Mouse (Mus musculus) forebrain, embryonic 16.5 days (tissue): Measurements from ENCODE around the gene Tsga10. TPM values are rescaled to one million over a fixed set of nuclear protein-coding genes. Genes with fewer than 3 reads are reported as not detected.

Source experiments
- polyA plus RNA-seq: library from polyadenylated mRNA; unstranded; fragments of >200 nt; fragmentation: Nextera tagmentation; extraction: Ambion mirVana; gene quantifications from 2 replicates; pipeline ENCODE4 v1.2.1, GENCODE M21; 2015

The Tsga10 gene
- polyA plus RNA-seq, 1 experiment from 2014 or later, result 24.9 TPM

Other genes starting within 250 kb of the Tsga10 start
- 2.6 and 3.5 TPM in 2 replicates for gene 2010300C02Rik, start 146.3 kb downstream of the Tsga10 start, polyA plus RNA-seq
- gene Lipt1, start 5.3 kb upstream of the Tsga10 start, polyA plus RNA-seq, result 9.2 and 9.5 TPM in 2 replicates
- 18.5 and 19.0 TPM in 2 replicates for gene Mitd1, start 24.0 kb upstream of the Tsga10 start, polyA plus RNA-seq
- 251 and 262 TPM in 2 replicates for gene Mrpl30, start 24.0 kb upstream of the Tsga10 start, polyA plus RNA-seq
- not detected in 2 replicates for gene Lyg2, start 50.1 kb upstream of the Tsga10 start, polyA plus RNA-seq
- gene Lyg1, start 91.3 kb upstream of the Tsga10 start, polyA plus RNA-seq, result not detected in 2 replicates
- gene Txndc9, start 131.5 kb upstream of the Tsga10 start, polyA plus RNA-seq, result 137 and 152 TPM in 2 replicates
- gene Eif5b, start 131.6 kb upstream of the Tsga10 start, polyA plus RNA-seq, result 22.3 and 23.0 TPM in 2 replicates